Mouse (Mus musculus) cerebellum, adult 2 months (tissue): ENCODE measurements at regions not wholly inside any gene's neighbourhood (a gene's known extent, or its start where the extent isn't known, plus 50 kb on each side); places are given as distances from the start of the nearest gene placed in this dataset.

Experiments
- DNase-seq, 2 experiments: peaks; one replicate each; pipeline ENCODE4 v3.0.0; 2021
- H3K27ac ChIP-seq: fragments of 200-500 bp; 2 replicates; pipeline ENCODE4 v1.5.1; 2012; ENCODE audit warnings: low read length, control low read depth, inconsistent platforms; ENCODE audit not compliant: insufficient read depth
- H3K27me3 ChIP-seq: fragments of 200-500 bp; 2 replicates; pipeline ENCODE4 v1.6.1; 2012; ENCODE audit warnings: inconsistent platforms, mild to moderate bottlenecking, low read length, moderate library complexity; ENCODE audit not compliant: control insufficient read depth, insufficient read depth
- H3K4me1 ChIP-seq: fragments of 200-500 bp; 2 replicates; pipeline ENCODE4 v1.6.1; 2011; ENCODE audit warnings: low read length; ENCODE audit not compliant: control insufficient read depth, insufficient read depth
- H3K4me3 ChIP-seq: fragments of 200-500 bp; replicated peaks from 2 replicates; pipeline ENCODE3; 2011; ENCODE audit warnings: mild to moderate bottlenecking, low read depth, low read length, control low read depth; ENCODE audit not compliant: insufficient read depth
- CTCF ChIP-seq: fragments of 200-500 bp; IDR thresholded peaks from 2 replicates; pipeline ENCODE4 v1.5.1; 2011; ENCODE audit warnings: low read depth, mild to moderate bottlenecking, control low read depth, low read length, moderate library complexity, borderline replicate concordance; ENCODE audit not compliant: insufficient read depth
- POLR2A ChIP-seq: fragments of 200-500 bp; IDR thresholded peaks from 2 replicates; pipeline ENCODE4 v1.6.1; 2011; ENCODE audit warnings: low read length, control low read depth, borderline replicate concordance; ENCODE audit not compliant: insufficient read depth
- WGBS: fragments of 180-500 bp; shearing (Covaris S2); methylation state at CpG from one replicate; pipeline ENCODE4 v1.1.7; 2018; 5-methylcytosine and 5-hydroxymethylcytosine counted together

- TF ChIP-seq POLR2A (no peak), CTCF (no peak)
- no peaks in the 10 kb centered on the region; the same call in 1 of the 2 replicates for H3K4me1 ChIP-seq
- no peaks in the 10 kb centered on the region; the same call in 1 of the 2 replicates for H3K27me3 ChIP-seq
- H3K27ac ChIP-seq: no peak overlapping the region
- 90% methylated on average over 1 of the region's 1 CpGs for WGBS
- H3K4me3 ChIP-seq: no peak overlapping the region
- DNase-seq: no peak
Measured at GRCm38 (mm10) chr9:41682911-41683310, 441.2 kb downstream of the Sorl1 start.

- Histone ChIP-seq H3K4me3 (no peak overlapping the region), H3K4me1 (no peaks in the 10 kb centered on the region; the same call in 1 of the 2 replicates), H3K27me3 (no peaks in the 10 kb centered on the region; the same call in 1 of the 2 replicates), H3K27ac (no peak overlapping the region)
- WGBS: 14% methylated on average over 2 of the region's 2 CpGs
- no peak for TF ChIP-seq CTCF
- TF ChIP-seq POLR2A: no peak
- no peak for DNase-seq
Measured at GRCm38 (mm10) chr9:41675656-41676055, 448.4 kb downstream of the Sorl1 start.

- no peaks in the 10 kb centered on the region for H3K27me3 ChIP-seq
- no peak for DNase-seq
- no peak overlapping the region for H3K4me3 ChIP-seq
- TF ChIP-seq CTCF (no peak), POLR2A (no peak)
- H3K4me1 ChIP-seq: no peaks in the 10 kb centered on the region; the same call in 1 of the 2 replicates
- WGBS: 86% methylated on average over 2 of the region's 2 CpGs
- H3K27ac ChIP-seq: no peak overlapping the region
Measured at GRCm38 (mm10) chr9:41672958-41673357, 451.1 kb downstream of the Sorl1 start.

- no peak overlapping the region for H3K27ac ChIP-seq
- DNase-seq: no peak
- 91% methylated on average over 1 of the region's 1 CpGs for WGBS
Measured at GRCm38 (mm10) chr9:41668741-41669140, 455.4 kb downstream of the Sorl1 start.

GRCm38 (mm10) chr9:41665000-41665685, 459.0 kb downstream of the Sorl1 start:
- Histone ChIP-seq H3K4me1 (no peaks in the 10 kb centered on the region), H3K27me3 (no peaks in the 10 kb centered on the region; the same call in 1 of the 2 replicates), H3K27ac (no peak overlapping the region), H3K4me3 (no peak overlapping the region)
- whole genome bisulfite sequencing: 18% methylated on average over 10 of the region's 10 CpGs
- DNase-seq: no peak
- TF ChIP-seq CTCF (no peak), POLR2A (no peak)

More at GRCm38 (mm10) chr9:41668741-41669140, 455.4 kb downstream of the Sorl1 start:
- Histone ChIP-seq H3K4me1 (no peaks in the 10 kb centered on the region), H3K4me3 (no peak overlapping the region), H3K27me3 (no peaks in the 10 kb centered on the region; the same call in 1 of the 2 replicates)
- TF ChIP-seq CTCF: no peak
- TF ChIP-seq POLR2A: no peak

- H3K4me1 ChIP-seq: no peaks in the 10 kb centered on the region
- H3K4me3 ChIP-seq: no peak overlapping the region
- DNase-seq: no peak
- H3K27ac ChIP-seq: no peak overlapping the region
- H3K27me3 ChIP-seq: no peaks in the 10 kb centered on the region; the same call in 1 of the 2 replicates
- TF ChIP-seq CTCF: no peak
- no peak for TF ChIP-seq POLR2A
- 96% methylated on average over 5 of the region's 5 CpGs for WGBS
Measured at GRCm38 (mm10) chr9:41660576-41660975, 463.5 kb downstream of the Sorl1 start.

- 86% methylated on average over 5 of the region's 5 CpGs for WGBS
- Histone ChIP-seq H3K27ac (no peak overlapping the region), H3K4me1 (no peaks in the 10 kb centered on the region), H3K27me3 (no peaks in the 10 kb centered on the region; the same call in 1 of the 2 replicates), H3K4me3 (no peak overlapping the region)
- TF ChIP-seq POLR2A: no peak
- no peak for TF ChIP-seq CTCF
- DNase-seq: no peak
Measured at GRCm38 (mm10) chr9:41660011-41660410, 464.1 kb downstream of the Sorl1 start.

GRCm38 (mm10) chr9:41631564-41632205, 470.2 kb upstream of the Ubash3b start:
- no peak for DNase-seq

More at GRCm38 (mm10) chr9:41631564-41632205, 470.2 kb upstream of the Ubash3b start:
- WGBS: 78% methylated on average over 2 of the region's 2 CpGs
- Histone ChIP-seq H3K27ac (no peak overlapping the region), H3K4me1 (no peaks in the 10 kb centered on the region), H3K27me3 (no peaks in the 10 kb centered on the region), H3K4me3 (no peak overlapping the region)
- TF ChIP-seq POLR2A (no peak), CTCF (no peak)
